Mouse (Mus musculus): ENCODE measurements around the gene Alg11. TPM values are rescaled to one million over a fixed set of nuclear protein-coding genes. Genes with fewer than 3 reads are reported as not detected.
A peak's percentile ranks its signal among the peaks of the same experiment; 100 is the strongest.

Alg11 gene
- polyA plus RNA-seq (2014; fragmentation: Nextera tagmentation; extraction: Ambion mirVana) = 32.3 and 34.1 TPM in 2 replicates

GRCm38 (mm10) chr8:22060446-22060889 lies at the start of gene Alg11:
TSS of gene Alg11 (plus strand) at chr8:22060721.
- ATAC-seq (ENCODE audit: low FRiP score) = peak; percentile 100
- 0 out of 2 replicates have a peak within 1 kb of the TSS, but pooled peaks have one; percentile 9 for H3K27ac ChIP-seq (ENCODE audit: low read depth, low read length)
- under 1% methylated on average over 35 of the region's 36 CpGs for WGBS

GRCm38 (mm10) chr8:22013034-22013707 lies 47.4 kb upstream of the Alg11 start:
- no peaks in the 10 kb centered on the region for H3K27me3 ChIP-seq (ENCODE audit: control insufficient read depth, insufficient read depth, low read length)
- 82% methylated on average over 24 of the region's 24 CpGs for WGBS
- H3K9me3 ChIP-seq (ENCODE audit: control insufficient read depth, low read length) = no peaks in the 10 kb centered on the region
- DNase-seq (ENCODE audit: low spot score) (no peak), ATAC-seq (ENCODE audit: low FRiP score) (no peak)
- H3K36me3 ChIP-seq (ENCODE audit: control insufficient read depth, insufficient read depth, low read length) = no peaks in the 10 kb centered on the region
- no peak overlapping the region for H3K4me3 ChIP-seq (ENCODE audit: low read depth, low read length)
- no peak overlapping the region for H3K9ac ChIP-seq (ENCODE audit: low read depth, low read length)
- H3K4me1 ChIP-seq (replicated peaks; ENCODE audit: control insufficient read depth, insufficient read depth, low read length) = no peaks in the 10 kb centered on the region
- no peak overlapping the region for H3K4me2 ChIP-seq (replicated peaks; ENCODE audit: low read depth, low read length)
- no peak overlapping the region for H3K27ac ChIP-seq (ENCODE audit: low read depth, low read length)

More at GRCm38 (mm10) chr8:22060446-22060889, at the start of gene Alg11:
- Histone ChIP-seq H3K27me3 (ENCODE audit: control insufficient read depth, insufficient read depth, low read length) (no peaks in the 10 kb centered on the region), H3K9me3 (ENCODE audit: control insufficient read depth, low read length) (no peaks in the 10 kb centered on the region), H3K4me2 (replicated peaks; ENCODE audit: low read depth, low read length) (peak within 1 kb of the TSS; percentile 81), H3K36me3 (ENCODE audit: control insufficient read depth, insufficient read depth, low read length) (peaks cover 5% of the 10 kb centered on the region; the same call in 1 of the 2 replicates), H3K4me1 (replicated peaks; ENCODE audit: control insufficient read depth, insufficient read depth, low read length) (no peaks in the 10 kb centered on the region), H3K9ac (ENCODE audit: low read depth, low read length) (peak within 1 kb of the TSS; percentile 71), H3K4me3 (ENCODE audit: low read depth, low read length) (peak within 1 kb of the TSS; percentile 69)
- DNase-seq (ENCODE audit: low spot score) = peak; percentile 98

- 79% methylated on average over 7 of the region's 7 CpGs for WGBS
- ATAC-seq (ENCODE audit: low FRiP score) (no peak), DNase-seq (ENCODE audit: low spot score) (no peak)
- Histone ChIP-seq H3K9ac (ENCODE audit: low read depth, low read length) (no peak overlapping the region), H3K4me1 (replicated peaks; ENCODE audit: control insufficient read depth, insufficient read depth, low read length) (no peaks in the 10 kb centered on the region), H3K9me3 (ENCODE audit: control insufficient read depth, low read length) (no peaks in the 10 kb centered on the region), H3K27ac (ENCODE audit: low read depth, low read length) (no peak overlapping the region), H3K4me2 (replicated peaks; ENCODE audit: low read depth, low read length) (no peak overlapping the region), H3K4me3 (ENCODE audit: low read depth, low read length) (no peak overlapping the region), H3K36me3 (ENCODE audit: control insufficient read depth, insufficient read depth, low read length) (no peaks in the 10 kb centered on the region), H3K27me3 (ENCODE audit: control insufficient read depth, insufficient read depth, low read length) (no peaks in the 10 kb centered on the region)
These were observed 42.8 kb upstream of the Alg11 start for GRCm38 (mm10) chr8:22017731-22018130.

- DNase-seq (ENCODE audit: low spot score) = no peak
- Histone ChIP-seq H3K36me3 (ENCODE audit: control insufficient read depth, insufficient read depth, low read length) (no peaks in the 10 kb centered on the region), H3K27me3 (ENCODE audit: control insufficient read depth, insufficient read depth, low read length) (no peaks in the 10 kb centered on the region), H3K4me2 (replicated peaks; ENCODE audit: low read depth, low read length) (no peak overlapping the region), H3K9me3 (ENCODE audit: control insufficient read depth, low read length) (no peaks in the 10 kb centered on the region), H3K4me1 (replicated peaks; ENCODE audit: control insufficient read depth, insufficient read depth, low read length) (no peaks in the 10 kb centered on the region), H3K9ac (ENCODE audit: low read depth, low read length) (no peak overlapping the region), H3K27ac (ENCODE audit: low read depth, low read length) (no peak overlapping the region), H3K4me3 (ENCODE audit: low read depth, low read length) (no peak overlapping the region)
- no peak for ATAC-seq (ENCODE audit: low FRiP score)
- 89% methylated on average over 5 of the region's 5 CpGs for WGBS
These were observed 41.0 kb upstream of the Alg11 start for GRCm38 (mm10) chr8:22019498-22019897.

GRCm38 (mm10) chr8:22022244-22022643 lies 38.3 kb upstream of the Alg11 start:
- H3K4me2 ChIP-seq (replicated peaks; ENCODE audit: low read depth, low read length) = no peak overlapping the region
- H3K4me3 ChIP-seq (ENCODE audit: low read depth, low read length) = no peak overlapping the region
- H3K36me3 ChIP-seq (ENCODE audit: control insufficient read depth, insufficient read depth, low read length) = no peaks in the 10 kb centered on the region
- no peak overlapping the region for H3K27ac ChIP-seq (ENCODE audit: low read depth, low read length)
- H3K4me1 ChIP-seq (replicated peaks; ENCODE audit: control insufficient read depth, insufficient read depth, low read length) = no peaks in the 10 kb centered on the region
- H3K9me3 ChIP-seq (ENCODE audit: control insufficient read depth, low read length) = no peaks in the 10 kb centered on the region
- no peak overlapping the region for H3K9ac ChIP-seq (ENCODE audit: low read depth, low read length)
- H3K27me3 ChIP-seq (ENCODE audit: control insufficient read depth, insufficient read depth, low read length) = no peaks in the 10 kb centered on the region
- no peak for ATAC-seq (ENCODE audit: low FRiP score)
- 56% methylated on average over 7 of the region's 7 CpGs for WGBS
- DNase-seq (ENCODE audit: low spot score) = no peak

GRCm38 (mm10) chr8:22025241-22025640 lies 35.3 kb upstream of the Alg11 start:
- Histone ChIP-seq H3K4me2 (replicated peaks; ENCODE audit: low read depth, low read length) (no peak overlapping the region), H3K27me3 (ENCODE audit: control insufficient read depth, insufficient read depth, low read length) (no peaks in the 10 kb centered on the region)
- ATAC-seq (ENCODE audit: low FRiP score) = no peak

GRCm38 (mm10) chr8:22028973-22029372 lies 31.5 kb upstream of the Alg11 start:
- DNase-seq (ENCODE audit: low spot score) = no peak
- Histone ChIP-seq H3K4me3 (ENCODE audit: low read depth, low read length) (no peak overlapping the region), H3K27ac (ENCODE audit: low read depth, low read length) (no peak overlapping the region), H3K9me3 (ENCODE audit: control insufficient read depth, low read length) (no peaks in the 10 kb centered on the region), H3K4me2 (replicated peaks; ENCODE audit: low read depth, low read length) (no peak overlapping the region), H3K36me3 (ENCODE audit: control insufficient read depth, insufficient read depth, low read length) (no peaks in the 10 kb centered on the region), H3K9ac (ENCODE audit: low read depth, low read length) (no peak overlapping the region), H3K4me1 (replicated peaks; ENCODE audit: control insufficient read depth, insufficient read depth, low read length) (no peaks in the 10 kb centered on the region), H3K27me3 (ENCODE audit: control insufficient read depth, insufficient read depth, low read length) (no peaks in the 10 kb centered on the region)
- WGBS = 93% methylated on average over 3 of the region's 3 CpGs
- no peak for ATAC-seq (ENCODE audit: low FRiP score)

More at GRCm38 (mm10) chr8:22025241-22025640, 35.3 kb upstream of the Alg11 start:
- Histone ChIP-seq H3K36me3 (ENCODE audit: control insufficient read depth, insufficient read depth, low read length) (no peaks in the 10 kb centered on the region), H3K9ac (ENCODE audit: low read depth, low read length) (no peak overlapping the region), H3K9me3 (ENCODE audit: control insufficient read depth, low read length) (no peaks in the 10 kb centered on the region), H3K4me3 (ENCODE audit: low read depth, low read length) (no peak overlapping the region), H3K4me1 (replicated peaks; ENCODE audit: control insufficient read depth, insufficient read depth, low read length) (no peaks in the 10 kb centered on the region), H3K27ac (ENCODE audit: low read depth, low read length) (no peak overlapping the region)
- DNase-seq (ENCODE audit: low spot score) = no peak
- 78% methylated on average over 4 of the region's 4 CpGs for WGBS

- Histone ChIP-seq H3K27ac (ENCODE audit: low read depth, low read length) (no peak overlapping the region), H3K4me2 (replicated peaks; ENCODE audit: low read depth, low read length) (no peak overlapping the region), H3K27me3 (ENCODE audit: control insufficient read depth, insufficient read depth, low read length) (no peaks in the 10 kb centered on the region), H3K36me3 (ENCODE audit: control insufficient read depth, insufficient read depth, low read length) (no peaks in the 10 kb centered on the region), H3K9ac (ENCODE audit: low read depth, low read length) (no peak overlapping the region), H3K4me1 (replicated peaks; ENCODE audit: control insufficient read depth, insufficient read depth, low read length) (no peaks in the 10 kb centered on the region), H3K4me3 (ENCODE audit: low read depth, low read length) (no peak overlapping the region), H3K9me3 (ENCODE audit: control insufficient read depth, low read length) (no peaks in the 10 kb centered on the region)
- no peak for DNase-seq (ENCODE audit: low spot score)
- ATAC-seq (ENCODE audit: low FRiP score) = no peak
- 86% methylated on average over 3 of the region's 3 CpGs for WGBS
These were observed 29.5 kb upstream of the Alg11 start for GRCm38 (mm10) chr8:22030990-22031389.

- Histone ChIP-seq H3K27ac (ENCODE audit: low read depth, low read length) (no peak overlapping the region), H3K4me2 (replicated peaks; ENCODE audit: low read depth, low read length) (no peak overlapping the region), H3K4me3 (ENCODE audit: low read depth, low read length) (no peak overlapping the region), H3K9me3 (ENCODE audit: control insufficient read depth, low read length) (no peaks in the 10 kb centered on the region), H3K27me3 (ENCODE audit: control insufficient read depth, insufficient read depth, low read length) (0 out of 2 replicates have a peak, but pooled peaks cover 2% of the 10 kb centered on the region), H3K9ac (ENCODE audit: low read depth, low read length) (no peak overlapping the region), H3K4me1 (replicated peaks; ENCODE audit: control insufficient read depth, insufficient read depth, low read length) (no peaks in the 10 kb centered on the region), H3K36me3 (ENCODE audit: control insufficient read depth, insufficient read depth, low read length) (no peaks in the 10 kb centered on the region)
- ATAC-seq (ENCODE audit: low FRiP score) (no peak), DNase-seq (ENCODE audit: low spot score) (no peak)
- 86% methylated on average over 9 of the region's 9 CpGs for WGBS
These were observed 24.4 kb upstream of the Alg11 start for GRCm38 (mm10) chr8:22036137-22036536.

Data from hindbrain, embryonic 11.5 days (tissue).